Mouse (Mus musculus) hindbrain, embryonic 10.5 days (tissue): ENCODE measurements around the gene Stx4a. TPM values are rescaled to one million over a fixed set of nuclear protein-coding genes. Genes with fewer than 3 reads are reported as not detected.
"Not testable (repeated sequence)": the region's sequence is repeated elsewhere in the genome, so short reads cannot be mapped to it uniquely, and the experiment has no call there.

ENCODE experiments used
- DNase-seq: peaks from one replicate; pipeline ENCODE4 v3.0.0-alpha.2; 2017; ENCODE audit warnings: low spot score
- H3K27ac ChIP-seq: fragments of 300-500 bp; sonication (generic); 2 replicates; pipeline ENCODE4 v1.5.1; 2016; ENCODE audit warnings: mild to moderate bottlenecking, moderate library complexity
- H3K27me3 ChIP-seq: fragments of 300-500 bp; sonication (generic); 2 replicates; pipeline ENCODE4 v1.6.1; 2016; ENCODE audit warnings: mild to moderate bottlenecking; ENCODE audit not compliant: poor library complexity, insufficient read depth, severe bottlenecking
- H3K36me3 ChIP-seq: fragments of 300-500 bp; sonication (generic); 2 replicates; pipeline ENCODE4 v1.6.1; 2016; ENCODE audit warnings: mild to moderate bottlenecking, moderate library complexity
- H3K4me1 ChIP-seq: fragments of 300-500 bp; sonication (generic); replicated peaks from 2 replicates; pipeline ENCODE4 v1.6.1; 2016; ENCODE audit warnings: mild to moderate bottlenecking
- H3K4me3 ChIP-seq: fragments of 300-500 bp; sonication (generic); 2 replicates; pipeline ENCODE4 v1.5.1; 2016; ENCODE audit warnings: mild to moderate bottlenecking, moderate library complexity
- H3K9me3 ChIP-seq: fragments of 300-500 bp; sonication (generic); 2 replicates; pipeline ENCODE4 v1.6.1; 2016; ENCODE audit warnings: mild to moderate bottlenecking, moderate library complexity
- WGBS: fragments of 180-500 bp; shearing (Covaris S2); methylation state at CpG from one replicate; pipeline ENCODE4 v1.1.7; 2016; 5-methylcytosine and 5-hydroxymethylcytosine counted together
- polyA plus RNA-seq: library from polyadenylated mRNA; unstranded; fragments of >200 nt; fragmentation: Nextera tagmentation; extraction: Ambion mirVana; gene quantifications from 2 replicates; pipeline ENCODE4 v1.2.1, GENCODE M21; 2016

Stx4a gene
- polyA plus RNA-seq, 1 experiment from 2014 or later: 15.2 TPM

DNA sequence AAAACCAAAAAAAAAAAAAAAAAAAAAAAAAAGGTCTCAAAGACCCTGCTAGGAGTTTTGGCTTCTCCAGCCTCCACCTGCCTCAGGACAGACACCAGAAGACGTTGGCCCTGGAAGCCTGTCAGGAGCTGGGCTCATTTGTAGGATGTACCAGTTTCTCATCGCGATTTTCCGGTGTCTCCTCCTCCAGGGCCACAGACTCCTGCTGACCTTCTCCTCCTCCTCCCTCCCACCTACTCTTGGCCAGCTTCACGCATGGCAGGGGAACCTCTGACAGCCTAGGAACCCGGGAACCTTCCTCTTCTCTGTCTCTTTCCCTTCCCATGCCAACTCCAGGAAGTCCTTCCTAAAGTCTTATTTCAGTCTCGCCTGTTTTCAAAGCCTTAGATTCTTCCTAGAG is 7.0 kb upstream of the Stx4a start:
- H3K4me1 ChIP-seq: peaks cover 20% of the 10 kb centered on the region
- no peak overlapping the region for H3K27ac ChIP-seq
- 70% methylated on average over 7 of the region's 7 CpGs for WGBS
- no peak for DNase-seq
- no peak overlapping the region for H3K4me3 ChIP-seq
- peaks cover 36% of the 10 kb centered on the region for H3K36me3 ChIP-seq
- H3K27me3 ChIP-seq: no peaks in the 10 kb centered on the region
- H3K9me3 ChIP-seq: no peaks in the 10 kb centered on the region

DNA sequence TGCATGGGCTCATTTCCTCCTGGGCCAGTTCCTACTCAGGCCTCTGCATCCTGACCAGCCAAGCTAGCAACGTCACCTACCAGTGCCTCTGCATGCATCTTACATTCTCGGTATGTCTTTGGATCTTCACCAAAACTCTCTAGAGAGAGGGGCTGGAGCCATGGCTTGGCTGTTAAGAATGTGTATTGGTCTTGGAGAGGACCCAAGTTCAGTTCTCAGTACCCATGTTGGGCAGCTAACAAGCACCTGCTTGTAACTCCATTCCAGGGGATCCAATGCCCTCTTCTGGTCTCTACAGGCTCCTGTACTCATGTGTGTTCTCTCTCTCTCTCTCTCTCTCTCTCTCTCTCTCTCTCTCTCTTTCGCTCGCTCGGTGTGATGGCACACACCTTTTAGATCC is 6.3 kb upstream of the Stx4a start:
- H3K27ac ChIP-seq: no peak overlapping the region
- H3K9me3 ChIP-seq: no peaks in the 10 kb centered on the region
- peaks cover 29% of the 10 kb centered on the region for H3K36me3 ChIP-seq
- no peak overlapping the region for H3K4me3 ChIP-seq
- H3K27me3 ChIP-seq: no peaks in the 10 kb centered on the region
- 95% methylated on average over 5 of the region's 5 CpGs for WGBS
- no peak for DNase-seq
- H3K4me1 ChIP-seq: peaks cover 23% of the 10 kb centered on the region

GRCm38 (mm10) chr7:127820836-127821509 is 3.1 kb upstream of the Stx4a start:
- H3K4me1 ChIP-seq: peaks cover 44% of the 10 kb centered on the region
- H3K27me3 ChIP-seq: 0 out of 2 replicates have a peak, but pooled peaks cover 3% of the 10 kb centered on the region
- no peaks in the 10 kb centered on the region for H3K9me3 ChIP-seq
- H3K27ac ChIP-seq: peak overlapping the region; percentile 70
- H3K36me3 ChIP-seq: peaks cover 6% of the 10 kb centered on the region; the same call in 1 of the 2 replicates
- WGBS: 73% methylated on average over 13 of the region's 13 CpGs
- no peak for DNase-seq
- no peak overlapping the region for H3K4me3 ChIP-seq

DNA sequence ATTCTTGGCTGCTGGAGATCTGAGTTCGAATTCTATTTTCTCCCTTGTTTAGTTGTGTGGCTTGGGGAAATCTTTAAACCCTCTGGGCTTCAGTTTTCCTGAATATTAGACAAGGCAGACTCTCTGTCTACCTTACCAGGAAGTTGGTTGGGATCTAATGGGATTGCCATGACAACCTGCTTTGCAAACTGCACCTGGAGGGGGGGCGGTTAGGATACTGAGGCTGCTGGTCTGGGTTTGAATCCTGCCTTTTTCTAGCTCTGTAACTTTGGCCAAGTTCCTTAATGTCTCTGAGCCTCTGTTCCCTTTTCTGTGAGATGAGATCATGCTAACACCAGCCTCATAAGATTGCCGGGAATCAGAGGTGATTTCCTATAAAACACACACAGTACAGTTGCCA is 1.6 kb upstream of the Stx4a start:
- H3K27ac ChIP-seq: no peak overlapping the region
- WGBS: 95% methylated on average over 3 of the region's 3 CpGs
- peaks cover 5% of the 10 kb centered on the region; the same call in 1 of the 2 replicates for H3K36me3 ChIP-seq
- no peak for DNase-seq
- H3K4me3 ChIP-seq: no peak overlapping the region
- H3K9me3 ChIP-seq: no peaks in the 10 kb centered on the region
- 0 out of 2 replicates have a peak, but pooled peaks cover 3% of the 10 kb centered on the region for H3K27me3 ChIP-seq
- H3K4me1 ChIP-seq: peaks cover 42% of the 10 kb centered on the region

GRCm38 (mm10) chr7:127823236-127824171 is 590 bp upstream of the Stx4a start:
- Histone ChIP-seq H3K27ac (peak overlapping the region; percentile 93), H3K36me3 (no peaks in the 10 kb centered on the region), H3K9me3 (no peaks in the 10 kb centered on the region), H3K27me3 (0 out of 2 replicates have a peak, but pooled peaks cover 3% of the 10 kb centered on the region), H3K4me1 (peaks cover 42% of the 10 kb centered on the region), H3K4me3 (peak overlapping the region; percentile 90)
- 62% methylated on average over 11 of the region's 11 CpGs for WGBS
- DNase-seq: no peak

GRCm38 (mm10) chr7:127835550-127835949 is 11.5 kb downstream of the Stx4a start:
- no peak for DNase-seq
- no peaks in the 10 kb centered on the region for H3K4me1 ChIP-seq
- WGBS: 91% methylated on average over 2 of the region's 2 CpGs

GRCm38 (mm10) chr7:127837473-127837872 is 13.4 kb downstream of the Stx4a start:
- Histone ChIP-seq H3K27me3 (peaks cover 5% of the 10 kb centered on the region; the same call in 1 of the 2 replicates), H3K9me3 (no peaks in the 10 kb centered on the region), H3K27ac (no peak overlapping the region), H3K4me1 (peaks cover 9% of the 10 kb centered on the region), H3K36me3 (no peaks in the 10 kb centered on the region), H3K4me3 (no peak overlapping the region)
- 93% methylated on average over 5 of the region's 5 CpGs for WGBS
- no peak for DNase-seq

More at GRCm38 (mm10) chr7:127835550-127835949, 11.5 kb downstream of the Stx4a start:
- no peak overlapping the region for H3K4me3 ChIP-seq
- H3K36me3 ChIP-seq: no peaks in the 10 kb centered on the region
- H3K27ac ChIP-seq: no peak overlapping the region
- peaks cover 5% of the 10 kb centered on the region; the same call in 1 of the 2 replicates for H3K27me3 ChIP-seq
- no peaks in the 10 kb centered on the region for H3K9me3 ChIP-seq

DNA sequence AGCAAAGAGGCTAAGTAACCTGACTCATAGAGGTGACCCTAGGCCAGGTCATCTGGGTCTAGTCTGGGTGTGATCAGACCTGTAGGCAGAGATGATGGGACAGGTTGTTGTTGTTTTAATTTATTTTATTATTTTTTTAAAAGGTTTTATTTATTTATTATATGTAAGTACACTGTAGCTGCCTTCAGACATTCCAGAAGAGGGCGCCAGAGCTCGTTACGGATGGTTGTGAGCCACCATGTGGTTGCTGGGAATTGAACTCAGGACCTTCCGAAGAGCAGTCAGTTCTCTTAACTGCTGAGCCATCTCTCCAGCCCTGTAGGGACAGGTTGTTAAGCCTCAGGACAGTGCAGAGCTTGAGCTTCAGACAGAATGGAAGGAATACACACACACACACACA is 13.8 kb downstream of the Stx4a start:
- not testable (repeated sequence) for H3K27ac ChIP-seq, H3K9me3 ChIP-seq, H3K36me3 ChIP-seq, H3K4me3 ChIP-seq, DNase-seq, H3K27me3 ChIP-seq
- 77% methylated on average over 4 of the region's 4 CpGs for WGBS
- peaks cover 13% of the 10 kb centered on the region for H3K4me1 ChIP-seq

DNA sequence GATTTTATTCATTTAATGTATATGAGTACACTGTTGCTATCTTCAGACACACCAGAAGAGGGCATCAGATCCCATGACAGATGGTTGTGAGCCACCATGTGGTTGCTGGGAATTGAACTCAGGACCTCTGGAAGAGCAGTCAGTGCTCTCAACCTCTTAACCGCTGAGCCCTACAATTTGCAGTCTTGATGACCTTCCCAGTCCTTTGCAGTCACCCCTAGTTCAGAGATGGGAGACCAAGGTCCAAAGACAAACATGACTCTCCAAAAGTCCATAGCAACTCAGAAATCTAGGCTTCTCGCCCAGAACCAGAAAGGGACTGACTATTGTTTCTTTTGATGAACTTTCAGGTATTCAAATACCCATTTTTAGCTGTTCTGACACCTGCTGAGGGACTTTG is 15.9 kb downstream of the Stx4a start:
- not testable (repeated sequence) for DNase-seq, H3K27ac ChIP-seq, H3K27me3 ChIP-seq, H3K9me3 ChIP-seq
- Histone ChIP-seq H3K36me3 (peaks cover 14% of the 10 kb centered on the region; the same call in 1 of the 2 replicates), H3K4me1 (peaks cover 15% of the 10 kb centered on the region), H3K4me3 (peak overlapping the region; percentile 81; the same call in 1 of the 2 replicates)
- 64% methylated on average over 2 of the region's 2 CpGs for WGBS

DNA sequence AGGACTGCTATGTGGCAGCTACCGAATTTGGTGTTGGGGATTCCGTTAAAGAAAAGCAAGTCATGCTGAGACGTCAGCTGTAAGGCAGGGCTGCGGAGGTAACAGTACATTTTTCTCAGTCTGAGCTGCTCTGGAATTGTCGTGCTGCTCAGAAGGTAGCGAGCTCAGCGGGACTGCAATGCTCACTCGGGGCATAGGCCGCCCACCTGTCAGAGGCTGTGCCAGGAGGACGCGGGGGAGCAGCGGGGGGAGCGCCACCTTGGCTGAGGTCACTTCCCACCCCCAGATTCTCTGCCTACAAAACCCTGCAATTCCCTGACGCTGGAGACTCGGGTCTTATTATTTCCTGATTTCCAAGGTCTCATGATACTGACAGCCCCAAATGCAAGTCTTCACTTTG is 16.8 kb downstream of the Stx4a start:
- no peak for DNase-seq
- Histone ChIP-seq H3K27me3 (peaks cover 5% of the 10 kb centered on the region; the same call in 1 of the 2 replicates), H3K4me1 (peaks cover 15% of the 10 kb centered on the region), H3K4me3 (peak overlapping the region; percentile 81), H3K27ac (peak overlapping the region; percentile 86), H3K9me3 (no peaks in the 10 kb centered on the region), H3K36me3 (peaks cover 14% of the 10 kb centered on the region)
- 5% methylated on average over 15 of the region's 15 CpGs for WGBS

DNA sequence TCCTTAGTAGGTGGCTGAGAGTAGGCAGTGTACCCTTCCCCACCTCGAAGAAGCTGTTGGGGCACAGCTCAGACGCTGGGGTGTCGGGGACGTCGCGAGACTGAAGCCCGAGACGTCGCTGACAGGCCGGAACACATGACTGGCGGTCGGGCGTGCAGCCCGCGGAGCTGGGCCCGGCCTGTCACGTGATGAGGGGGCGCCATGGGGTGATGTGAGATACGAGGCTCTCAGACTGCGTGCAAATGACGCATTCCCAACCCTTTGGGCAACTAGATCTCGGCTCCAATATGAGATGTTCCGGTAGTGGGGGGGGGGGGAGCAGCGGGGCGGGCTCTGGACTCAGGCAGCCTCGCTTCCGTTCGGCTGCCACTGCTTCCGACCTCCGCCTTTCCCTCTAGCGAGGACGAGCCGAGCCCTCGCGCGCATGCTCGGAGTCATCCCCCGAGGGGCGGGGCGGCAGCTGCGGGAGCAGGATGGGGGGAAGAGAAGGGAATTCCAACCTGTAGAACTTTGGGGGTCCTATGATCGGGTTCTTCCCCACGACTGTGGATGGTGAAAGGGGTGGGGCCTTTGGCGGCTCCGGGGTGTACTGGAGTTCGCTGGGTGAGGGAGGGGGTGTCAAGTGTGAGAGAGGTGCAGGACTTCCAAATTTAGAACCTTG is 17.4 kb downstream of the Stx4a start:
- Histone ChIP-seq H3K4me1 (peaks cover 15% of the 10 kb centered on the region), H3K9me3 (no peaks in the 10 kb centered on the region), H3K27ac (peak overlapping the region; percentile 86), H3K4me3 (peak overlapping the region; percentile 81), H3K27me3 (peaks cover 5% of the 10 kb centered on the region; the same call in 1 of the 2 replicates), H3K36me3 (peaks cover 20% of the 10 kb centered on the region)
- peak; percentile 91 for DNase-seq
- WGBS: under 1% methylated on average over 46 of the region's 46 CpGs

- H3K4me3 ChIP-seq: peak overlapping the region; percentile 81
Measured at GRCm38 (mm10) chr7:127842001-127842718, 18.1 kb downstream of the Stx4a start.

More at GRCm38 (mm10) chr7:127842001-127842718, 18.1 kb downstream of the Stx4a start:
- H3K4me1 ChIP-seq: peaks cover 15% of the 10 kb centered on the region
- DNase-seq: peak; percentile 66
- H3K27me3 ChIP-seq: peaks cover 5% of the 10 kb centered on the region; the same call in 1 of the 2 replicates
- peak overlapping the region; percentile 86 for H3K27ac ChIP-seq
- WGBS: under 1% methylated on average over 40 of the region's 40 CpGs
- peaks cover 27% of the 10 kb centered on the region for H3K36me3 ChIP-seq
- H3K9me3 ChIP-seq: no peaks in the 10 kb centered on the region
